1 mouse cellular context compared by ENCODE assay signal in the genomic region with DNA sequence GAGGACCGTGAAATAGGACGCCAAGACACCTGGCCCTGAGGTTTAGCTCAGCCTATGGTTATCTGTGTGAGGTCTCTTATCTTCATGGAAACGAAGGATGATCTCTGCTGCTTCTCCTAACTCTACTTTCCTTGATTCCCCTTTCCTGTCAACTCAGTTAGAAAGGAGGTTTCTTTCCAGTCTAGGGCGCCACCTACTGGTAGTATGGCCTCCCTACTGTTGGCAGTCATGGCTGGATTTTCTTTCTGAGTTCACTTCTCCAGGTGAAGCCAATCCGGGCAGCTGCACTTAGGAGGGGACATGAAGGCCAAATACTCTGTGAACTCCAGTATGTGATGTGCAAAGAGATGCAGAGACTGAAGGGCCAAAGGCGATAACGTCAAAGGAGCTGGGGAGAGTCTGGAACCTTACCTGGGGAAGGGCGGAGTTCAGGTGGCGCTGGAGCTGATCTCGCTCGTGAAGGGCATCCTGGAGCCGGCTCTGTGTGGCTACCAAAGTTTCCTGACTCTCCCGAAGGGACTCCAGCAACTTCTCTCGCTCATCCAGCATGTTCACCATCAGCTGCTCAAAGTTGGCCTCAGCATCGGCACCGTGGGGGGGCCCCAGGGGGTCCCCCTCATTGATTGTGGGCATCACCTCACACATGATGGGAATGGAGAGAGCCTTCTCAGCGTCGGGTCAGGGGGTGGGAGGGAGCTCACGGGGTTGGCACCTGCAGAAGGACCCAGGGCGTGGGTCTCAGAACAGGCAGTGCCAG.
A peak's percentile ranks its signal among the peaks of the same experiment; 100 is the strongest.
TF ChIP-seq lines count a peak whose summit lies in the region.

No protein-coding gene starts in this region.

TF ChIP-seq in CH12.LX, 34 proteins besides CTCF, POLR2A, EP300 and RAD21:
- TF ChIP-seq ZC3H11A (IDR thresholded peaks at IDR 0.05; ENCODE audit: low read depth, low read length) (0 out of 2 replicates have a peak, but pooled peaks have one; percentile 18), POLR2AphosphoS2 (IDR thresholded peaks at IDR 0.05; ENCODE audit: low read depth, low read length) (no peak), SMC3 (IDR thresholded peaks at IDR 0.05; ENCODE audit: low read depth, low read length) (peak; percentile 82)
TF ChIP-seq in CH12.LX: peak in this region for 2.
